Mouse (Mus musculus): ENCODE measurements around the gene Carhsp1. TPM values are rescaled to one million over a fixed set of nuclear protein-coding genes. Genes with fewer than 3 reads are reported as not detected.
A peak's percentile ranks its signal among the peaks of the same experiment; 100 is the strongest.

Carhsp1 gene
- polyA plus RNA-seq, 1 experiment from 2014 or later, result 84.0 TPM

DNA sequence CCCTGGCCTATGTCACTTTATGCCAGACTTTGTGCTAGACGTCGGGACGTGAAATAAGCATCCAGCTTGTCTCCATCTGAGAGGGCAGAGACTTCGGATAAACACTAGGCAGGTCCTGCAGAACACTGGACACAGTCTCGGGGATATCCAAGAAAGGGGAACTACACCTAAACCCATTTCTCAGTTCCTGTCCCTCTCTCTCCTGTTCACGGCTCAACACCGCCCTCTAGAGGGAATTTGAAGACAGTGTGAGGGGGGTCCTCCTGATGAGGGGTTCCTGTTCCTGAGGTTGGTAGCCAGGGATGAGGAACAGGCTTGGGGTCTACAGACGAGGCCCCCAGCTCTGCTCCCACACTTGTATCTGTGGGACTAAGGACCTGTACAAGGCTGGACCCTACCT, 2.2 kb upstream of the Carhsp1 start:
- H3K36me3 ChIP-seq, result no peaks in the 10 kb centered on the region
- ATAC-seq (ENCODE audit: insufficient number of reproducible peaks, low FRiP score, low TSS enrichment, low read depth), result no peak
- no peak overlapping the region for H3K4me3 ChIP-seq (replicated peaks)
- peaks cover 24% of the 10 kb centered on the region for H3K4me1 ChIP-seq
- WGBS, result 5% methylated on average over 8 of the region's 8 CpGs
- H3K27me3 ChIP-seq, result 0 out of 2 replicates have a peak, but pooled peaks cover 3% of the 10 kb centered on the region
- no peak overlapping the region for H3K9ac ChIP-seq
- H3K4me2 ChIP-seq (replicated peaks), result no peak overlapping the region
- no peak overlapping the region for H3K27ac ChIP-seq (replicated peaks)
- H3K9me3 ChIP-seq (replicated peaks), result no peaks in the 10 kb centered on the region

DNA sequence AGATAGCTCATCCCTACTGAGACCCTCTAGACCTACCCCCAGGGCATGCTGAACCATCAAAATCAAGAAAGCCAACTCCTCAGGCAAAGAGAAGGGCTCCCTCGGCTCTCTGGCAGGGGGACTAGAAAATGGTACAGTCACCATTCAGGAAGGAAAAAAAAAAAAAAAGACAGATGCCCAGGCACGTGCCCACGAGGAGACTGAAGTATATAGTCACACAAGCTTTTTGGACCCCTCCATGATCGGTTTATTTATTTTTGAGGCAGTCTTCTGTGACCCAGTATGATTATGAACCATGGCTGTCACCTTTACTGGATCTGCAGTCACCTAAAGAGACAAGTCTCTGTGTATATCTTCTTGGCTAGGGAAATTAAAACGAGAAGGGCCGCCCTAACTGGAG, 1.4 kb upstream of the Carhsp1 start:
- H3K4me3 ChIP-seq (replicated peaks), result no peak overlapping the region
- H3K9ac ChIP-seq, result no peak overlapping the region
- 0 out of 2 replicates have a peak, but pooled peaks cover 3% of the 10 kb centered on the region for H3K27me3 ChIP-seq
- WGBS, result 62% methylated on average over 6 of the region's 6 CpGs
- no peaks in the 10 kb centered on the region for H3K36me3 ChIP-seq
- peaks cover 32% of the 10 kb centered on the region for H3K4me1 ChIP-seq
- H3K27ac ChIP-seq (replicated peaks), result no peak overlapping the region
- no peak for ATAC-seq (ENCODE audit: insufficient number of reproducible peaks, low FRiP score, low TSS enrichment, low read depth)
- H3K9me3 ChIP-seq (replicated peaks), result no peaks in the 10 kb centered on the region
- no peak overlapping the region for H3K4me2 ChIP-seq (replicated peaks)

DNA sequence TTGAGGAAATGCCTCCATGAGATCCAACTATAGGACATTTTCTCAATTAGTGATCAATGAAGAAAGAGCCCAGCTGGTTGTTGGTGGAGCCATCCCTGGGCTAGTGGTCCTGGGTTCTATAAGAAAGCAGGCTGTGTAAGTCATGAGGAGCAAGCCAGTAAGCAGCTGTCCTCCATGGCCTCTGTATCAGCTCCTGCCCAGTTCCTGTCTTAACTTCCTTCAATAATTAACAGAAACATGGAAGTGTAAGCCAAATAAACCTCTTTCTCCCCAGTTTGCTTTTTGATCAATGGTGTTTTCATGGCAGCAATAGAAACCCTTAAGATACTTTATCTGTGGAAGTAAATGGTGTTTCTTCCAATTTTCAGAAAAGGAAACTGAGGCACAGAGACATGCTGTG, 856 bp upstream of the Carhsp1 start:
- Histone ChIP-seq H3K4me1 (peaks cover 37% of the 10 kb centered on the region), H3K9me3 (replicated peaks) (no peaks in the 10 kb centered on the region), H3K27ac (replicated peaks) (no peak overlapping the region), H3K27me3 (0 out of 2 replicates have a peak, but pooled peaks cover 3% of the 10 kb centered on the region), H3K4me2 (replicated peaks) (no peak overlapping the region), H3K4me3 (replicated peaks) (no peak overlapping the region), H3K9ac (no peak overlapping the region), H3K36me3 (no peaks in the 10 kb centered on the region)
- no peak for ATAC-seq (ENCODE audit: insufficient number of reproducible peaks, low FRiP score, low TSS enrichment, low read depth)

DNA sequence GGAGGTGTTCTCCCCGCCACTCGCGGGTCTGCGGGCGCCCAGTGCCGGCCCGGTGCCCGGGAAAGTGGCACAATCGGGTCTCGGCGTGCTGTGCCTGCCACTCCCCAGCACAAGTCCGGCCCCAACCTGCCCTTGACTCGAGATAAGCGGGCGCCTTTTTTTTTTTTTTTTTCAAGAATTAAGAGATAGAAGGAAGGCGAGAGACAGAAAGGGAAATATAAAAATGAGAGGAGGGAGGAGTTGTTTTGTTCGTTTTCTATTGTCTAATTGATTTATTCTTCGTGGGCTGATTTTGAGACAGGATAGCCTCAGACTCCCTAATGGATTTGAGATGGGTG, 364 bp upstream of the Carhsp1 start:
- Histone ChIP-seq H3K9ac (peak overlapping the region; percentile 29), H3K4me3 (replicated peaks) (peak overlapping the region; percentile 58), H3K4me1 (peaks cover 42% of the 10 kb centered on the region), H3K27me3 (0 out of 2 replicates have a peak, but pooled peaks cover 3% of the 10 kb centered on the region), H3K4me2 (replicated peaks) (peak overlapping the region; percentile 71), H3K36me3 (no peaks in the 10 kb centered on the region), H3K27ac (replicated peaks) (no peak overlapping the region; the same call in 1 of the 2 replicates), H3K9me3 (replicated peaks) (no peaks in the 10 kb centered on the region)
- ATAC-seq (ENCODE audit: insufficient number of reproducible peaks, low FRiP score, low TSS enrichment, low read depth), result no peak
- WGBS, result 1% methylated on average over 18 of the region's 18 CpGs

DNA sequence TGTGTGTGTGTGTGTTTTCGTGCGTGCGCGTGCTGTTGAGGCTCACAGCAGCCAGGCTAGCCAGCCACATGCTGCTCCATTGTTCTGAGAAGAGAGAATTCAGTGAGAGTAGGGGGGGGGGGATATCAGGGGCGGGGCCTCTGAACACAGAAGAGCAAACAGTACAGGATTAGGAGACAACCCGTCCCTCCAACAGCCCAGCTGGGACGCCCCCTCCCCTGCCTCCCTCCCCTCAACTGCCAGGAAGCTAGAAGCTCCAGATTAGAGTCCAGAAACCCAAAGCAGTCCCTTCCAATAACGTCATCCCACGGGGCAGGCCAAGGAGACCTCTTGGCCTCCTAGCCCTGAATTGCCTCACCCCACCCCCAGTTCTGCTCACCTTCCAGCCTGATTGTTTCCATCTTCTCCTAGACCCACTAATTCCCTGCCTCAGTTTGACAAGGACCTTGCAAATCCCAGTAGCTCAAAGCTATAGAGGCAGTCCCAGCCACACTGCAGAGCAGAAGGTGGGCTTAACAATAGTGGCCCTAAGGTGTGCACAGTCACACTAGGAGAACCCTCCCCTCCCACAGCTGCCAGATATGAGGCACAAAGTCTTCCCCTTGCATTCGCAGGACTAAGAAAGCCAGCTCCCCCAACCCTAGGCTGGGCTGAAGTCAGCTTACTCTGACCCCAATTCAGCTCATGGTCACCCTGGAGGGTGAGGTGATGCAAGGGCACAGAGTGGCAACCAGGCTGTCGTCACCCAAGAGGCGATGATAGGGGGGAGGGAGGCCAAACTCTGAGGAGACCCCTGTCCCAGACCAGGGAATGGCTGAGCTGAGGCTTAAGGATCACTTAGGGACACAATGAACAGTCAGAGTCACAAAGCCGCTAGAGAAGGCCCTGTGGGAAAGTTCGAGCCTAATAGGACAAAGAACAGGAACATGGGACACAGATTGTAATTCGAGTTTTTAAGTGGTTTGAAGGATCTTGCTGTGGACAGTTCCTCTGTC, 1.6 kb downstream of the Carhsp1 start:
- 6% methylated on average over 15 of the region's 15 CpGs for WGBS
- no peaks in the 10 kb centered on the region for H3K9me3 ChIP-seq (replicated peaks)
- 0 out of 2 replicates have a peak, but pooled peaks cover 3% of the 10 kb centered on the region for H3K27me3 ChIP-seq
- peak overlapping the region; percentile 58 for H3K4me3 ChIP-seq (replicated peaks)
- no peak for ATAC-seq (ENCODE audit: insufficient number of reproducible peaks, low FRiP score, low TSS enrichment, low read depth)
- peak overlapping the region; percentile 71 for H3K4me2 ChIP-seq (replicated peaks)
- 0 out of 2 replicates have a peak overlapping the region, but pooled peaks have one; percentile 65 for H3K27ac ChIP-seq (replicated peaks)
- no peaks in the 10 kb centered on the region for H3K36me3 ChIP-seq
- peak overlapping the region; percentile 9; the same call in 1 of the 2 replicates for H3K9ac ChIP-seq
- peaks cover 50% of the 10 kb centered on the region for H3K4me1 ChIP-seq

DNA sequence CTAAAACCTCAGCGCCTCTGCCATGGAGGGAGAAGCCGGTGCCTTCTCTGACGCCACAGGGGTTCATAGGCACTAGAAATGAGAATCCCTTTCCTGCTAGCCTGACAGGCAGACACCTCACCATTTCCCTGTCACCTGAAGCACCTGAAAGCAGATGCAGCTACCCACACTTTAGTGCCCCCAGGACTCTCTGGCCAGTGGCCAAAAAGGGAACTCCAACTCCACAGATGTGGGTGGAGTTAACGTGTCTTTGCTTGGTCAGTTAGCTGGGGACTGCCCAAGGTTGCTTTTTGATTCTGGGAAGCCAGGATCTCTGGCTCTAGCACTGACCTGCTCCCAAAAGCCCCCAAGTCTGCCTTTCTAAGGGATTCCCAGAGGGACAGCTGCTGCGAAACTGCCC, 2.5 kb downstream of the Carhsp1 start:
- WGBS, result 53% methylated on average over 5 of the region's 5 CpGs
- ATAC-seq (ENCODE audit: insufficient number of reproducible peaks, low FRiP score, low TSS enrichment, low read depth), result no peak
- Histone ChIP-seq H3K4me2 (replicated peaks) (peak overlapping the region; percentile 71), H3K9ac (no peak overlapping the region), H3K36me3 (no peaks in the 10 kb centered on the region), H3K4me1 (peaks cover 50% of the 10 kb centered on the region), H3K9me3 (replicated peaks) (no peaks in the 10 kb centered on the region), H3K27ac (replicated peaks) (no peak overlapping the region), H3K27me3 (0 out of 2 replicates have a peak, but pooled peaks cover 3% of the 10 kb centered on the region), H3K4me3 (replicated peaks) (no peak overlapping the region)

DNA sequence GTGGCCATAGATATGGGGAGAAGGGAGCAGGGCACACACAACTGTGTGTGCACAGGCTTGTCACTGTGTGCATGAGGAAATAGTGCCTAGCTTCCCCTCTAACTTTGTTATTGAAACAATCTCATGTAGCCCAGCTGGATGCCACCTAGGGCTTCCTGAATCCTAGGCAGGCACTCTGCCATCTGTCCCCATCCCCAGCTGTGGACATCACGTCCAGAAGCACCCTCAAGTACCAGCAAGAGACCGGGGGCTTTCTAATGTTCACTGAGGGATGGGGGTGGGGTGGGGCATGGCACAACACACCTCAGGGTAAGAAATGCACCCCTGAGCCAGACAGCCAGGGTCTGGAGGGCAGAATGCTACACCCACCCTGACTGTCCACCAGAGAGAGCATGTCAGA, 3.6 kb downstream of the Carhsp1 start:
- Histone ChIP-seq H3K36me3 (0 out of 2 replicates have a peak, but pooled peaks cover 6% of the 10 kb centered on the region), H3K9ac (no peak overlapping the region), H3K4me2 (replicated peaks) (no peak overlapping the region), H3K4me3 (replicated peaks) (no peak overlapping the region), H3K4me1 (peaks cover 50% of the 10 kb centered on the region), H3K9me3 (replicated peaks) (no peaks in the 10 kb centered on the region), H3K27me3 (no peaks in the 10 kb centered on the region), H3K27ac (replicated peaks) (no peak overlapping the region)
- WGBS, result 86% methylated on average over 2 of the region's 2 CpGs
- no peak for ATAC-seq (ENCODE audit: insufficient number of reproducible peaks, low FRiP score, low TSS enrichment, low read depth)

DNA sequence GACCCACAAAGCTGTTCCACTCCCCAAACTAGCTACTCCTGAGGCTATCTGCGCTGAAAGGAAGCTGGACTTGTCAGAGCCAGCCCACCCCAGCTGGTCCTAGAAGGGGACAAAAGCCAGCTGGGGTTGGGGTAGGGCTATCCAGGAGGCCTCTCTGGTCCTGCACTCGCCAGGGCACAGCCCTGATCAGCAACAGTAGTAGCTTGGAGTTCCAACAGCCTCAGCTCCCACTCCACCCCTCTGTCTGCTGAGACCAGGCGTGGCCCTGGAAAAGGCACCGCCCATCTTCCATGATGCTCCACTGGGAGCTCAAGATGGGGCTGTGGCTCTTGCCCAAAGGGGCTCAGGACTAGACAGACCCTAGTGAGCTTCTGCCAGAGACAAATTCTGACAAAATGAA, 4.1 kb downstream of the Carhsp1 start:
- Histone ChIP-seq H3K4me1 (peaks cover 50% of the 10 kb centered on the region), H3K36me3 (peaks cover 10% of the 10 kb centered on the region; the same call in 1 of the 2 replicates), H3K4me2 (replicated peaks) (no peak overlapping the region), H3K27ac (replicated peaks) (0 out of 2 replicates have a peak overlapping the region, but pooled peaks have one; percentile 17), H3K4me3 (replicated peaks) (no peak overlapping the region), H3K27me3 (no peaks in the 10 kb centered on the region), H3K9ac (no peak overlapping the region), H3K9me3 (replicated peaks) (no peaks in the 10 kb centered on the region)
- WGBS, result 73% methylated on average over 4 of the region's 4 CpGs
- no peak for ATAC-seq (ENCODE audit: insufficient number of reproducible peaks, low FRiP score, low TSS enrichment, low read depth)

DNA sequence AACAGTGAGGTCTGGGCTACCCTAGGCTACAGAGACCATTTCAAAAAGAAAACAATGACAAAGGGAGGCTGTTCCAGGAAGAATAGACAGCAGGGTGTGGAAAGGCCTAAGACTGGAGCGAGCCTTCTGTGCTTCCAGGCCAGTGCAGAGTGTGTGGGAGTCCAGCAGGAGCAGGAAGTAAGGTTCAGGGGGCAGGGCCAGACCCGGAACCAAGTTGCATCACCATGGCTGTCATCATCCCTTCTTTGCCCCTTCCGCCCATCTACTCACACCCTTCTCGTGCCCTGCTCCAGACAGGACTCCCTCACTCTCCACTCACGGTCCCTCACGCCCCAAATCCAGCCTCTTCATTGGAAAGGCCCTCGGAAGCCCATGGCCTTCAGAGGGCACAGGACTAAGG, 4.7 kb downstream of the Carhsp1 start:
- Histone ChIP-seq H3K4me3 (replicated peaks) (no peak overlapping the region), H3K27ac (replicated peaks) (no peak overlapping the region), H3K4me2 (replicated peaks) (no peak overlapping the region), H3K4me1 (peaks cover 50% of the 10 kb centered on the region), H3K9me3 (replicated peaks) (no peaks in the 10 kb centered on the region), H3K27me3 (no peaks in the 10 kb centered on the region), H3K9ac (no peak overlapping the region), H3K36me3 (peaks cover 14% of the 10 kb centered on the region; the same call in 1 of the 2 replicates)
- no peak for ATAC-seq (ENCODE audit: insufficient number of reproducible peaks, low FRiP score, low TSS enrichment, low read depth)
- WGBS, result 86% methylated on average over 7 of the region's 7 CpGs

DNA sequence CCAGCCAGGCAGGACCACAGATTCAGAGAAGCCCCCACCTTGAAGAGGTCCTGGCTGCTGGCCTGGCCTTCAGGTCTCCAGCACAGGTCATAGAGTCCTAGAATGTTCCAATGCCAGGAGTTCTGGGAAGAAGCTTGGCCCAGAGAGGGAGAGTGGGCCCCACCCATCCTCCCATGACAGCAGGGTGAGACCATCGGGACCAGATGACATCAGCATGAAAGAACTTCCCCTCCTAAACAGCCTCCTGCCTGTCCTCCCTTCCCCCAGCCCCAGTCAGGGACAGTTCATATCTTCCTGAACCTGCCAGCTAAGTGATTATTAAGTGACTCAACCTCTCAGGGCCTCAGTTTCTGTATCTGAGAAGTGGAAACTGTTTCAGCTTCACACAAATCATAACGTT, 5.5 kb downstream of the Carhsp1 start:
- H3K4me1 ChIP-seq, result peaks cover 48% of the 10 kb centered on the region
- H3K4me3 ChIP-seq (replicated peaks), result no peak overlapping the region
- H3K9ac ChIP-seq, result no peak overlapping the region
- H3K27me3 ChIP-seq, result no peaks in the 10 kb centered on the region
- H3K27ac ChIP-seq (replicated peaks), result no peak overlapping the region
- ATAC-seq (ENCODE audit: insufficient number of reproducible peaks, low FRiP score, low TSS enrichment, low read depth), result no peak
- no peak overlapping the region for H3K4me2 ChIP-seq (replicated peaks)
- no peaks in the 10 kb centered on the region for H3K9me3 ChIP-seq (replicated peaks)
- H3K36me3 ChIP-seq, result peaks cover 19% of the 10 kb centered on the region
- 50% methylated on average over 2 of the region's 2 CpGs for WGBS

DNA sequence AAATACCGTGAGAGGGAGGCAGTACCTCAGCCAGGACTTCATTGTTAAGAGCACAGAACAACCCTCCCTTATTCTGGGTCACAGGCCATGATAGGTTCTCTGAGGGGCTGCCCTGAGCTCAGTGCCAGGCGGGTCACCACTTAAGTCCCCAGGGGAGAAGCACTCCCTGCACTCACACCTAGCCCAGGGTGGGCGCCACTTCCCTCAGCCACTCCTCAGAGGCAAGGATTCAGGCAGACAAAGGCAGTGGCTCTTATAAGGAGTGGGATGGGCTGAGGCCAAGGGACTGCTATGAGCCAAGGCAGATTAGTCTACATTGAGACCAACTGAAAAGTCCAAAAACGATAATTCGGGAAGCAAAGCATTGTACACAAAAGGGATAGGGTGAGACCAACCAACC, 6.6 kb downstream of the Carhsp1 start:
- peaks cover 39% of the 10 kb centered on the region for H3K4me1 ChIP-seq
- no peak for ATAC-seq (ENCODE audit: insufficient number of reproducible peaks, low FRiP score, low TSS enrichment, low read depth)
- H3K27me3 ChIP-seq, result no peaks in the 10 kb centered on the region
- peaks cover 24% of the 10 kb centered on the region for H3K36me3 ChIP-seq
- no peaks in the 10 kb centered on the region for H3K9me3 ChIP-seq (replicated peaks)
- no peak overlapping the region for H3K4me2 ChIP-seq (replicated peaks)
- no peak overlapping the region for H3K27ac ChIP-seq (replicated peaks)
- no peak overlapping the region for H3K4me3 ChIP-seq (replicated peaks)
- WGBS, result 81% methylated on average over 5 of the region's 5 CpGs
- H3K9ac ChIP-seq, result no peak overlapping the region

Measured in embryonic facial prominence, embryonic 15.5 days (tissue).